Mouse (Mus musculus): Measurements from ENCODE around the gene Cyfip2. TPM values are rescaled to one million over a fixed set of nuclear protein-coding genes. Genes with fewer than 3 reads are reported as not detected.

Cyfip2 gene
- polyA plus RNA-seq, 1 experiment from 2014 or later = 8.6 TPM

GRCm38 (mm10) chr11:46236976-46237375 is 75.7 kb downstream of the Cyfip2 start:
- Histone ChIP-seq H3K4me2 (ENCODE audit: low read depth, low read length) (no peak overlapping the region), H3K4me1 (replicated peaks; ENCODE audit: control insufficient read depth, insufficient read depth, low read length) (no peaks in the 10 kb centered on the region), H3K36me3 (ENCODE audit: control insufficient read depth, insufficient read depth, low read length) (no peaks in the 10 kb centered on the region), H3K27ac (ENCODE audit: low read length) (no peak overlapping the region), H3K27me3 (ENCODE audit: control insufficient read depth, insufficient read depth, low read depth, low read length) (no peaks in the 10 kb centered on the region), H3K4me3 (ENCODE audit: low read length) (no peak overlapping the region), H3K9ac (ENCODE audit: low read length) (no peak overlapping the region), H3K9me3 (ENCODE audit: control insufficient read depth, low read length) (no peaks in the 10 kb centered on the region)
- WGBS = 43% methylated on average over 4 of the region's 4 CpGs
- no peak for ATAC-seq (ENCODE audit: low read depth)

DNA sequence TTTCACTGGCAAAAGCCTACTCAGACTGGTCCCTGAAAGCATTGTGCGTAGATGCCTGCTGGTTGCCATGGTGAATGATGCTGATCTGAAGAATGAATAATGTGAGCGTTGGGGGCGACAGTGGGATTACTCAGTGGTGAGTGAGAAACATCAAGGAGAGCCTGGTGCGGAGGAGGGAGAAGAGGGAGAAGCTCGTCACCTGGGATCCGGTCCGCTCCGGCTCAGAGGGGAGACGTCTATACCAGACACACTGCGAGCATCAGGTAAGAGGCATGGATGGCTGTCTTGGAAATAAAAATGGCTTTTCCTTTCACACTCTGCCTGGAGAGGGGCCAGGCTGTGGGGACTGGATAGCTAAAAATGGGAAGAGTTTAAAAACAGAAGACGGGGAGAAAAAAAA is 77.3 kb downstream of the Cyfip2 start, which contains the start of gene Fndc9:
Gene Fndc9 (plus strand): TSS at position 198 of the 400 bp plus-strand sequence.
- Histone ChIP-seq H3K27ac (ENCODE audit: low read length) (no peak within 1 kb of the TSS), H3K36me3 (ENCODE audit: control insufficient read depth, insufficient read depth, low read length) (no peaks in the 10 kb centered on the region), H3K9ac (ENCODE audit: low read length) (no peak within 1 kb of the TSS), H3K9me3 (ENCODE audit: control insufficient read depth, low read length) (no peaks in the 10 kb centered on the region), H3K4me3 (ENCODE audit: low read length) (no peak within 1 kb of the TSS), H3K4me2 (ENCODE audit: low read depth, low read length) (no peak within 1 kb of the TSS), H3K27me3 (ENCODE audit: control insufficient read depth, insufficient read depth, low read depth, low read length) (no peaks in the 10 kb centered on the region), H3K4me1 (replicated peaks; ENCODE audit: control insufficient read depth, insufficient read depth, low read length) (no peaks in the 10 kb centered on the region)
- 69% methylated on average over 11 of the region's 11 CpGs for WGBS
- no peak for ATAC-seq (ENCODE audit: low read depth)

DNA sequence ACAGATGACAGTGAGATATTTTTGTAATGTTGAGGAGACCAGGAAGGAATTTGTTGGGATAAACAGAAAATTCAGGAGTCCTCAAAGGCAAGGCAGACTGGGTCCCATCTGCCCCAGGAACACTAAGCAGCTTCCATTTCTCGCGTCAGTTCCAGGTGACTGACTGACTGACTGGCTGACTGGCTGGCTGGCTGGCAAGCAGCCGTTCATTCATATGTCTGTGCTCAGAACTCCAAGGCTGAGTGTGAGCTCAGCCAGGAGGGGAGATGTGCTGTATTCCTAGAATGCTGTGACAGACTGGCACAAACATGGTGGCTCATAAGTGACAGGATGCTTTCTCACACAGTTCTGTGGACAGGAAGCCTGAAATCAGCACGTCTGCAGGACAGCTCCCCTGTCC is 78.7 kb downstream of the Cyfip2 start:
- Histone ChIP-seq H3K4me2 (ENCODE audit: low read depth, low read length) (no peak overlapping the region), H3K9me3 (ENCODE audit: control insufficient read depth, low read length) (no peaks in the 10 kb centered on the region), H3K4me1 (replicated peaks; ENCODE audit: control insufficient read depth, insufficient read depth, low read length) (no peaks in the 10 kb centered on the region), H3K4me3 (ENCODE audit: low read length) (no peak overlapping the region), H3K27me3 (ENCODE audit: control insufficient read depth, insufficient read depth, low read depth, low read length) (no peaks in the 10 kb centered on the region), H3K36me3 (ENCODE audit: control insufficient read depth, insufficient read depth, low read length) (no peaks in the 10 kb centered on the region), H3K9ac (ENCODE audit: low read length) (no peak overlapping the region), H3K27ac (ENCODE audit: low read length) (no peak overlapping the region)
- 57% methylated on average over 4 of the region's 4 CpGs for WGBS
- ATAC-seq (ENCODE audit: low read depth) = no peak

GRCm38 (mm10) chr11:46232803-46233202 is 79.9 kb downstream of the Cyfip2 start:
- Histone ChIP-seq H3K4me3 (ENCODE audit: low read length) (no peak overlapping the region), H3K27ac (ENCODE audit: low read length) (no peak overlapping the region), H3K4me1 (replicated peaks; ENCODE audit: control insufficient read depth, insufficient read depth, low read length) (no peaks in the 10 kb centered on the region), H3K9me3 (ENCODE audit: control insufficient read depth, low read length) (no peaks in the 10 kb centered on the region), H3K9ac (ENCODE audit: low read length) (no peak overlapping the region), H3K27me3 (ENCODE audit: control insufficient read depth, insufficient read depth, low read depth, low read length) (no peaks in the 10 kb centered on the region), H3K36me3 (ENCODE audit: control insufficient read depth, insufficient read depth, low read length) (no peaks in the 10 kb centered on the region), H3K4me2 (ENCODE audit: low read depth, low read length) (no peak overlapping the region)
- no peak for ATAC-seq (ENCODE audit: low read depth)
- 82% methylated on average over 4 of the region's 4 CpGs for WGBS

DNA sequence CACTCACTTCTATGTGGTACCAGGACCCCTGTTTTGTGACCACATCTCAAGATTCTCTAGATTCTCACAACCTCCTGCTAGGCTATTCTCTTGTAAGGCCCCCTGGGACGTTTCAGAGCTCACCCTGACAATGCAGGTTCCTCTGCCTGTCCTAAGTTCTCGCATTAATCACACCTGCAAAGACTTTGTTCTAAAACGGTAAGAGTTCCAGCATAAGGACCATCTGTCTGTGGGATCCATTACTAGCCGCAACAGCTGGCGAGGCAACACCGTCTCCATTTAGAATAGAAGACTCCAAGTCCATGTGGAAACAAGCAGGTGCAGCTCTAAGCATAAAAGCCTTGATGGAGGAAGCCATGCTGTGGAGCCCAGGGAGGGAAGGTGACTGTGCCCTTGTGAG is 82.5 kb downstream of the Cyfip2 start:
- no peak for ATAC-seq (ENCODE audit: low read depth)
- no peaks in the 10 kb centered on the region for H3K36me3 ChIP-seq (ENCODE audit: control insufficient read depth, insufficient read depth, low read length)
- H3K4me2 ChIP-seq (ENCODE audit: low read depth, low read length) = no peak overlapping the region
- H3K9ac ChIP-seq (ENCODE audit: low read length) = no peak overlapping the region
- H3K4me3 ChIP-seq (ENCODE audit: low read length) = no peak overlapping the region
- WGBS = 70% methylated on average over 6 of the region's 6 CpGs
- H3K4me1 ChIP-seq (replicated peaks; ENCODE audit: control insufficient read depth, insufficient read depth, low read length) = no peaks in the 10 kb centered on the region
- H3K27me3 ChIP-seq (ENCODE audit: control insufficient read depth, insufficient read depth, low read depth, low read length) = no peaks in the 10 kb centered on the region
- H3K27ac ChIP-seq (ENCODE audit: low read length) = no peak overlapping the region
- H3K9me3 ChIP-seq (ENCODE audit: control insufficient read depth, low read length) = no peaks in the 10 kb centered on the region

- H3K9me3 ChIP-seq (ENCODE audit: control insufficient read depth, low read length) = no peaks in the 10 kb centered on the region
- H3K4me3 ChIP-seq (ENCODE audit: low read length) = no peak overlapping the region
- H3K9ac ChIP-seq (ENCODE audit: low read length) = no peak overlapping the region
- no peaks in the 10 kb centered on the region for H3K4me1 ChIP-seq (replicated peaks; ENCODE audit: control insufficient read depth, insufficient read depth, low read length)
- H3K27ac ChIP-seq (ENCODE audit: low read length) = no peak overlapping the region
- H3K27me3 ChIP-seq (ENCODE audit: control insufficient read depth, insufficient read depth, low read depth, low read length) = no peaks in the 10 kb centered on the region
- 89% methylated on average over 5 of the region's 5 CpGs for WGBS
- no peak for ATAC-seq (ENCODE audit: low read depth)
- H3K4me2 ChIP-seq (ENCODE audit: low read depth, low read length) = no peak overlapping the region
- H3K36me3 ChIP-seq (ENCODE audit: control insufficient read depth, insufficient read depth, low read length) = no peaks in the 10 kb centered on the region
Measured at GRCm38 (mm10) chr11:46225345-46225744, 87.3 kb downstream of the Cyfip2 start.

- H3K4me3 ChIP-seq (ENCODE audit: low read length) = no peak overlapping the region
- no peaks in the 10 kb centered on the region for H3K36me3 ChIP-seq (ENCODE audit: control insufficient read depth, insufficient read depth, low read length)
- H3K4me1 ChIP-seq (replicated peaks; ENCODE audit: control insufficient read depth, insufficient read depth, low read length) = no peaks in the 10 kb centered on the region
- no peak overlapping the region for H3K9ac ChIP-seq (ENCODE audit: low read length)
- WGBS = 60% methylated on average over 2 of the region's 2 CpGs
- H3K4me2 ChIP-seq (ENCODE audit: low read depth, low read length) = no peak overlapping the region
- no peaks in the 10 kb centered on the region for H3K27me3 ChIP-seq (ENCODE audit: control insufficient read depth, insufficient read depth, low read depth, low read length)
- no peaks in the 10 kb centered on the region for H3K9me3 ChIP-seq (ENCODE audit: control insufficient read depth, low read length)
- no peak overlapping the region for H3K27ac ChIP-seq (ENCODE audit: low read length)
- ATAC-seq (ENCODE audit: low read depth) = no peak
Measured at GRCm38 (mm10) chr11:46223575-46223974, 89.1 kb downstream of the Cyfip2 start.

DNA sequence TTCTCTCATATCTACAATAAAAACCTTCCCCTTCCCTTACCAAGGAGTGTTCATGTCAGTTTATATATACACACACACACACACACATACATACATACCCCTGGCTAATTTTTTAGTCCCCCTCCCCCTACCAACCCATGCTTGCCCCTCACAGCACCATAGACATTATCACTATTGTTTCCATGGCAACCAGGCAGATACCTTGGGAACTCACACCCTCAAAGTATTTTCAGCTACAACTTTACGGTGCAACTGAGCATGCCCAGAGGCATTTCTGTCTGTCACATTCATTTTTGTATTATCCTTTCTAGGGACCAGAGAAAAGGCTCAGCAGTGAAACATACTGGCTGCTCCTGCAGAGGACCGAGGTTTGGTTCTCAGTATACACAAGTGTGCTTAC is 92.4 kb downstream of the Cyfip2 start:
- H3K9ac ChIP-seq (ENCODE audit: low read length) = no peak overlapping the region
- H3K36me3 ChIP-seq (ENCODE audit: control insufficient read depth, insufficient read depth, low read length) = no peaks in the 10 kb centered on the region
- H3K4me1 ChIP-seq (replicated peaks; ENCODE audit: control insufficient read depth, insufficient read depth, low read length) = peaks cover under 1% of the 10 kb centered on the region; the same call in 1 of the 2 replicates
- 81% methylated on average over 2 of the region's 2 CpGs for WGBS
- H3K4me2 ChIP-seq (ENCODE audit: low read depth, low read length) = no peak overlapping the region
- no peak overlapping the region for H3K4me3 ChIP-seq (ENCODE audit: low read length)
- H3K9me3 ChIP-seq (ENCODE audit: control insufficient read depth, low read length) = no peaks in the 10 kb centered on the region
- no peak overlapping the region for H3K27ac ChIP-seq (ENCODE audit: low read length)
- H3K27me3 ChIP-seq (ENCODE audit: control insufficient read depth, insufficient read depth, low read depth, low read length) = no peaks in the 10 kb centered on the region
- no peak for ATAC-seq (ENCODE audit: low read depth)

- no peak overlapping the region for H3K9ac ChIP-seq (ENCODE audit: low read length)
- H3K27me3 ChIP-seq (ENCODE audit: control insufficient read depth, insufficient read depth, low read depth, low read length) = no peaks in the 10 kb centered on the region
- H3K4me2 ChIP-seq (ENCODE audit: low read depth, low read length) = no peak overlapping the region
- no peak overlapping the region for H3K4me3 ChIP-seq (ENCODE audit: low read length)
- ATAC-seq (ENCODE audit: low read depth) = no peak
- peaks cover 9% of the 10 kb centered on the region for H3K4me1 ChIP-seq (replicated peaks; ENCODE audit: control insufficient read depth, insufficient read depth, low read length)
- H3K27ac ChIP-seq (ENCODE audit: low read length) = no peak overlapping the region
- 77% methylated on average over 9 of the region's 9 CpGs for WGBS
- no peaks in the 10 kb centered on the region for H3K36me3 ChIP-seq (ENCODE audit: control insufficient read depth, insufficient read depth, low read length)
- no peaks in the 10 kb centered on the region for H3K9me3 ChIP-seq (ENCODE audit: control insufficient read depth, low read length)
Measured at GRCm38 (mm10) chr11:46219380-46219779, 93.3 kb downstream of the Cyfip2 start.

DNA sequence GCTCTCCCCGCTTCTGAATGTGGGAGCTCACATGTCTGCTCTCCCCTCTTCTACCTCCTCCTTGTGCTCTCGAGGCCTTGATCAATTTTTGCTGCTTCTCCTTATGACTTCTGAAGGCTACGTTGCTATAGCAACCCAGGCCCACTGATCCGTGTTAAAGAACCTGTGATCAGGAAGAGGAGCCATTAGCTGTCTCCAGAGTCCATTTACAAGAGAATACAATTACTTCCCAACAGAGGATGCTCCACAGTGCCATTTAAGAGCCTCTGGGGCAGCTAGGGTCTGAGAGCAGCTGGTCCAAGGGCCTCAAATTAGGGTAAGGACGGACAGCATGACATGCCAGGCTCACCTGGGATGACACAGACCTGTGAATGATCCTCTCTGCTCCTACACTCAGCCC is 94.1 kb downstream of the Cyfip2 start:
- Histone ChIP-seq H3K36me3 (ENCODE audit: control insufficient read depth, insufficient read depth, low read length) (no peaks in the 10 kb centered on the region), H3K9me3 (ENCODE audit: control insufficient read depth, low read length) (no peaks in the 10 kb centered on the region), H3K4me2 (ENCODE audit: low read depth, low read length) (no peak overlapping the region), H3K9ac (ENCODE audit: low read length) (no peak overlapping the region), H3K27ac (ENCODE audit: low read length) (no peak overlapping the region), H3K27me3 (ENCODE audit: control insufficient read depth, insufficient read depth, low read depth, low read length) (no peaks in the 10 kb centered on the region), H3K4me3 (ENCODE audit: low read length) (no peak overlapping the region), H3K4me1 (replicated peaks; ENCODE audit: control insufficient read depth, insufficient read depth, low read length) (peaks cover 17% of the 10 kb centered on the region)
- no peak for ATAC-seq (ENCODE audit: low read depth)
- WGBS = 50% methylated on average over 5 of the region's 5 CpGs
